Mouse (Mus musculus): ENCODE measurements at regions not wholly inside any gene's neighbourhood (a gene's known extent, or its start where the extent isn't known, plus 50 kb on each side); places are given as distances from the start of the nearest gene placed in this dataset.

DNA sequence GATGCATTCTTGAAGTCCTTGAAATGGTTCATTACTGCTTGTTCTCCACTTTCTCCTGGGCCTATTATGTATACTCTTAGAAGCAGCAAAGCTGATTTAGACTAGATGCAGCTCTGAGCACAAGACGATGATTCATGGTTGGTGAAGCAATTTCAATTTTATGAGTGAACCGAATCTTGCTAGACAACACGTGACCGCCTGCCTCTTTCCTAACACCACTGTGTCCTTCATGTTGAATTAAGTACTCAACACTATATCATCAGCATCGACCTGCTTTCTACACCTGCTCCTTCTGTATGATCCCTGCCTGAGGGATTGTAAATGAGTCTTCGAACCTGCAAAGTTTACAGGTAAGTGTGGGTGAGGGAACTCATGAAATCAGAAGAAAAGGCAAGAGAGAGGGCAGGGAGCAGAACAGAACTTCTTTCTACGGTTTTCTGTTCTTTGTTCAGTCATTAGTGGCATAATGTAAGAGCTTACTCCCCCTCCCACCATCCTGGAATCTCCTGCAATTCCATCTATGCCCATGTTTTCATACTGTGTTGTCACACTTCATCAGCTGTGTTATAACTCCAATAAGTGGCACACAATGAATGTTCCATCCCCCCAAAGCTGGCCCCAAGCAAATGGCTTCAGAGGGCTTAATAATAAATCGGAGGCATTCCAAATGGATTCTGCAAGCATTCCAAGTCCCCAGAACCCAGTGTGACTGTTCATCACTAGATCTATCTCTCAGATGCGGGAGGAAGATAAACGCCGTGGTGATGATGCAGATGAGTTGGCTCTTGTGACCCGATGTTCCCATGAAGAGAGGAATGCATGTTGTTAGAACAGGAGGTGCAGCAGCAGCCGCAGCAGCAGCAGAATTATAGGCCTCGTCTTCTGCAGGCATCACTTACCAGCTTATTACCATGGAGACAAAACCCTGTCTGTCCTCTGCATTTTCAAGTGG, 224.2 kb upstream of the Serp2 start:
- no peak for DNase-seq

DNA sequence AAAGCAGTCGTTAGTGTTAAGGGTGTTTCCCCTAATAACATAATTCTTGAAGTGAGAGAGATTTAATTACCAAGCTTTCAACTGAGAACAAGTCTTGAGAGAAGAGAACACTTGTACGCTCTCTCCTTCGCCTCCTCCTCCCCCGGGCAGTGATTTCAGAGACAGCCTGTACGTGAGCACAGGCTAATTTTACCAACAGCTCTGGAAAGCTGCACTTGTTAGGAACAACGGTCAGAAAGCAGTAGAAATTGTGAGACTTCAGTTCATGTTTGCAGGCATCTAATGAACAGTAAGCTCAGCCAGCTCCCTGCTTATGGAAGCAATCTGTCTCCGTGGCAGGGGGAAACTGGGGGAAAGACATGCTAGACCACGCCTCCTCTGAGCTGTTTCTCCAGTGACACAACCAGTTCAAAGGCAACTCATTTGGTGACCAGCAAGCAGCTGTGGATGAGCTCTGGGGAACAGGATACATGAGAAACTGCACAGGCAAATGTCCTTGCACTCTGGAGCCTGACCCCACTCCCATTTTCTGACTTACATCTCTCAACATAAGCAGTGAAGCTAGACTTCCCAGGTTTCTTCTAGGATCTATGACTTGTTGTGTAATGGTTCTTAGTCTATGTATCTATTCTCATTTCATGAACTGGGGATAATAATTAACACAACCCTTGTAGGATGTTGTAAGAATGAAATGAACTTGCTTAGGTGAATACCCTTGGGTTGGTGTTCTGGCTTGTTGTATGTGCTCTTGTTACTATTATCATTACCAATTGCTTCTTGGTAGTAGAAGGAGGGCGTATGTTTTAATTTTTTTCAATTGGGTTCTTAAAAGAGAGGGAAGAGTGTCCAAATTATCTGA, 222.1 kb upstream of the Serp2 start:
- DNase-seq: no peak

DNA sequence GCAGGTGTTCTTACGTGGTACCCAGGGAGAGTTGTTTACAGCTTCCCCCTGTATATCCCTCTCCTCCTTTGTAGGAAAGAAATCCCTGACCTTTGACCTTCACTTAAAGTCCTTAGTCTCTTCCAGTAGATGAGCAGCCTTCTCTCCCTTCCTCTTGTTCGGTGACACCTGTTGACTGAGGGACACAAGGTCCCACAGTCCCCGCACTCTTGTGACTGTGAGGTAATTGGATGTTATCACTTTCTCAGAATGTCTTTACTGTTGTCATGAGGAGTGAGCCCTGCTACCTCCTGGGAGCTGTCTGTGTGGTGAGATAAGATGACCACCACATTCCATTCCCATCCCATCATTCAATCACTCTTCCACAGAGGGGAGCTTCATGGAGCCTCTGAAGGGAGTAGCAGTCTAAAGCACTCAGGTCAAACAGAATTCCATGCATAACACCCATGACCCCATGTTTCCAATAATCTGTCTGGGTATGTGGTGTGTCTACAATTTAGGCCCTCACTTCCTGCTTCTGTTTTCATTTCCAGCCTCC, 218.8 kb upstream of the Serp2 start:
- DNase-seq: no peak

DNA sequence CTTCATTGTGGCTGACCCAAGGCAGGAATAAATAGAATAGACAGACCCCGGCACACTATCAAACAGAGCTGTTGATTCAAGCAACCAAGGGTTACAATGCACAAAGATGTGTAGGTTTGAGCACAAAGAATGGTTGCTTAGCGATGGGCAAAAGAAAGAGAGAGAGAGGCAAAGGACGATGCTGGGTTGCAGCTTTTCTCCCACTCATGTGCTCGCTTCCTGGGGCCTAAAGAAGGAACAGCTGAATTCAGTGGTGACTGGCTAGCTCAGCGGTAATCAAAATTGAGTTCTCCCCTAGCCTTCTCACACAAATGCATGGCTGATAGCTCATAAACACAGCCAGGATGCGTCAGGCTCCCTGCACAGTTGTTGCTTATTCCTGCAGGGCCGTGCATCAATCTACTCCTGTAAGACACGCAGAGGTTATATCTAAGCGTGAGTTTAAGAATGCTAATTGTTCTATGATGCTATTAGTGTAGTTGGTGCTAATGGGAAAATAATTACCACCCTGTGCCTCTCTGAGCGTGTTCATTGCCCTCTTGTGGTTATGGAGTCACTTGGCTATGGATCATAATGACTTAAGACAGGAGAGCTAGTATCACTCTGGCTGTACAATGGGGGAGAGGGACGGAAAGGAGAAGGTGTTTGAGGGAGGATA, 216.2 kb upstream of the Serp2 start:
- peak; percentile 25 for DNase-seq

- no peak for DNase-seq
These were observed 213.4 kb upstream of the Serp2 start for GRCm38 (mm10) chr14:76770106-76770505.

- DNase-seq: no peak
These were observed 210.6 kb upstream of the Serp2 start for GRCm38 (mm10) chr14:76767301-76767700.

DNA sequence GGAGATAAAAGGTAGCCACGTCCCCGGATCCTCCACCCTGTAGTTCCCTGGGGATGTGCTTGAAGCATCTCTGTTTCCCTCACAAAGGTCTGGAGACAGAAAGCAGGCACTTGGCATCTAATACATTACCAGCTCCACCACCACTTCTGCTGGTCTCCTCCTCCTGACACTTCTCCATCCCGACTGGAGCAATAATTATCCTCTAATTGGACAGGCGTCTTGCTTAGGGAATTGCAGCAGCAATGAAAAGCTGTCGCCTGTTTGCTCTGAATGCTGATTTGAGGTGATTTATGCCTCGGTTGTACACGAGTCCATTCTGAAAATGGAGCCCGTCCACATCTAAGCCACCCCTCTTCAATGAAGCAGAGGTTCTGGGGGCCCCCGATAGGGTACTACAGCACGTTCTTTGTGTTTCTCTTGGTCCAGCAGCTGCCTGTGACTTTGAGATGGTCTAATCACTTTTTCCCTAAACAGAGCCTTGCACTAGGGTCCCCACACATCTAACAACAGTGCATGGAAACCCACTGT, 209.6 kb upstream of the Serp2 start:
- no peak for DNase-seq

DNA sequence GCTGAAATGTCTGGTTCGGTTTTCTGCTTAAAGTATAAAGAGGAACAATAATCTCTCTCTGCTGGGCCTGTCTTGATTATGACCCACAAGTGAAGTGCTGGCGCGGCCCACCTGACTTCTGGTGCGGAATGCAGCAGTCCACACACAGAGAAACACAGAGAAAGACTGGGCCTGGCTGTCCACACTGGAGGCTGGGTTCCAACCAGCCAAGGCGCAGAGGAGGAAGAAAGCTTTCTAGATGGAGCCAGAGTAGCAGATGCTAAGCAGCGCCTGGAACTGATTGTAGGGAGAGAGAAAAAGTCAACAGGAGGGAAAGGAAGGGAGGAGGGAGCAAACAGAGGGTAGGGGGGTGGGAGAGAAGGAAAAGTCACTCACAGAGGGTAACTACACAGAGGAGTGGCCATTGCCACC, 208.4 kb upstream of the Serp2 start:
- no peak for DNase-seq

- no peak for DNase-seq
These were observed 207.7 kb upstream of the Serp2 start for GRCm38 (mm10) chr14:76764390-76764796.

DNA sequence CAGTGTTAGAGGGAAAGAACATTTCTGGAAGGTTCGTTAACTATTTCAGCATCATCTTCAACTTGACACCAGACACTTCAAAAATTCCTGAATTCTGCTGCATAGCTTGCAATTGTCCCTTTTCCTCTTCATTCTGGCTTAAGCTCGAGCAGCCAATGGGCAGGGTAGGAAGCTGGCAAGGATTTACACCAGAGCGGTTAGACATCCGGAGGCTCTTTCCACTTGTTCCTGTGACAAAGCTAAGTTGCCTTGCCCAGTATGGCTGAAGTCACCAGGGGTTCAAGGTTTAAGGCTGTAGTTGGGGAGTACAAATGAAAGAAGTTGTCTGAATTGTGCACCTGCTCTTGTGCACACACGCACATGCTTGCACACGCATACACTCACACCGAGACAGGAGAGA, 206.8 kb upstream of the Serp2 start:
- no peak for DNase-seq

DNA sequence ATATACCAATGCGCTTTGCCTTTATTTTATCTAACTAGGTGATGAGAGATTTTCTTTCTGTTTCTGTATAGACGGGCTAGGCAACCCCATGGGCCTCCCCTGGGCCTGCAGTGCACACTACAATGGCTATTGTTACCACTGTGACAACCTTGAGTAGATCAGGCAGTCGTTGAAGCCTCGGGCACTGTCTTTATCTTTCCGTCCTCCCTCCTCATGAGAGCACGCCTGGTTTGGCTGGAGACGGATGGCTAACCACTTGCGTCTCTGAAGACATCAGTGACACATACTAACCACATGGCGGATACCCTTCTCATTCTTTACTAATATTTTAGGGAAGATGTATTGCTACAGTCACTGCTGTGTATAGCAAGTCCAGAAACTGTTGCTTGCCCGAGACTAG, 206.1 kb upstream of the Serp2 start:
- no peak for DNase-seq

DNA sequence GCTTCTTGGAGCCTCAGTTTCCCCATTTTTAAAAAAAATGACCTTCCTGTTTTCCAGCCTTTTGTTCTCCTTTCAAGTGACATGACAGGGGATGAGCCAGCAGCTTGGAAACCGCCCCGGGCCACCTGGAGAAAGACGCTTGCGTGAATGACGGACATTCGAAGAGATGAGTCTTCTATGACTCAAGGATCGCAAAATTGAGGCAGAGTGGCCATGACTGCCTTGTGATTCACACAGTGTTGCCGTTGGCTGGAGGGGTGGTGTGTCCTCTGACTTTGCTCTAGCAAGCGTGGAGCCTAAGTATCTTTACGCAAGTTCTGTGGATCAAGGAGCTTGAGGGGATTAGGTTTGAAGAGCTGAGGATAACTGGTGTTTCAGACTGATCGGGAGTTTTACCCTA, 205.0 kb upstream of the Serp2 start:
- DNase-seq: no peak

- no peak for DNase-seq
These were observed 204.6 kb upstream of the Serp2 start for GRCm38 (mm10) chr14:76761274-76761673.

DNA sequence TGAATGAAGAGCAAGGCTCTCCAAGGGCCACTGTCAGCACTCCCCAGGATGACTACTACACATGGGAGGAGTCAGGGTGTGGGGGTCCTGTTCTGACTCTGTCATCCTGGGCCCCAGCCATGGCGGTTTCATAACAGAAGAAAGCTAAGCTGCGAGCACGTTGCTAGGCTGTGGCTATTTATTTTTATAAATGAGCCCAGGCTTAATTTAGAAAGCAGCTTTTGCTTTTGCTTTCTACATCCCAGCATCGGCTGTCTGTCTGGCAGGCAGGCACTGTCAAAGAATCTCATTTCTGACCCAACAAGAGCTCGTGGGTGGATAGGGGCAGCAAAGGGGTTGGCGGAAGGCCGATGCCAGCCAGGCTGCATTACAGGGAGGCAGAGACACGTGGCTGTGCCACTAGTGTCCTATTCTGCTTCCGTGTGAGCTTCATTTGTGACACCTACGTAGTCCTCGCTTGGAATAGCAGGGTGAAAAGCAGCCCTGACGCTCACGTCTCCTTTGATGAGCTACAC, 203.9 kb upstream of the Serp2 start:
- no peak for DNase-seq

GRCm38 (mm10) chr14:76759377-76759776, 202.7 kb upstream of the Serp2 start:
- DNase-seq: no peak

DNA sequence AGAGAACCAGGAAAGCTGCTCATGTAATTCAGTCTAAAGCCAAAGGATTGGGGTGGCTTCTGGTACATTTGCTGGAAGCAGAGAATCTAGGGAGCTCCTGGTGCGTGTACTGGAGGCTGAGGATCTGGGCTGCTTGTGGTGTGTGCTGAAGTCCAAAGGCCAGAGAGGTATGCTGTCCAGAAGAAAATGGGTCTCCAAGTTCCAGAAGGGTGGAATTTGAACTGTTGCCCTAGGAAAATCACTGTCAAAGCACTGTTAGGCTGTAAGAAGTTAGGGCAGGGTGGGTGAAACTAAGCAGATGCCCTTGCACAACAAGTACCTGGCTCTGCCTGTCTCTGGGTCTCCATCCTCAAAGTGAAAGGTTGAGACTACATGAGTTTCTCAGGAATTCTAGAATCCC, 201.9 kb upstream of the Serp2 start:
- DNase-seq: no peak

GRCm38 (mm10) chr14:76755591-76756376, 199.1 kb upstream of the Serp2 start:
- no peak for DNase-seq

- no peak for DNase-seq
These were observed 197.0 kb upstream of the Serp2 start for GRCm38 (mm10) chr14:76753734-76754133.

DNA sequence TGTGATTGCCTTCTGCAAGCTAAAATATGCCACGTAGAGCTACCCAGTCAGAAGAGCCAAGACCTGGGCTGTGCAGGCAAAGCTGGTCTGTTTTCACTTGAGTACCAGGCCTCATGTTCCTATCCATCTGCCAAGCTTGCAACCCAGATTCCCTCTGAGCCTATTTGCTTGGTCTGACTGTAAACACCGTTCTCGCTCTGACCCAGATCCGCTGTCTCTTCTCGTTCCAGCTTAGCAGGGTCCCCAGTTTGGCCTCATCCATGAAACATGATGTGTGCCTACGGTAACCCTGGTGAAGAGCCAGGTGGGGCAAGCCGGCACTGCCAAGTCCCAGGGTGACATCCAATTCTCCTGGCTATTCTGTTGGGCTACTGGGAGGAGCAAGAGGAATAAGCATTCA, 192.5 kb upstream of the Serp2 start:
- DNase-seq: peak; percentile 74

DNA sequence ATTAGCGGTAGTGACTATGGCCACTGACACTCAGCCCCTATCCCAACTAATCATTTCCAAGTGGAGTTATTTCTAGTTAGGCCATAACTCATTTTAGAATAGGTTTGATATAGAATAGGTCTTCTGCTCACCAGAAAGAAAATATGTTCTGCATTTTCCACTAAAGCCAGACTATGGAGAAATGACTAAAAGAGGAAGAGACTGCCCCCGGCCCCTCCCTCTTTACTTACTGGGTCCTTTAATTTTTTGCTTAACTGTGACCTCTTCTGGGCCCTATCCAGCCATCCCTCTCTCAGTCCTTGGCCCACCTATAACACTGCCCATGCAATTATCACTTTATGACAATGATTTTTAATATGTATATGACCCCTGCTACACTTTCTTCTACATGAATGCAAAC, 192.0 kb upstream of the Serp2 start:
- no peak for DNase-seq

DNA sequence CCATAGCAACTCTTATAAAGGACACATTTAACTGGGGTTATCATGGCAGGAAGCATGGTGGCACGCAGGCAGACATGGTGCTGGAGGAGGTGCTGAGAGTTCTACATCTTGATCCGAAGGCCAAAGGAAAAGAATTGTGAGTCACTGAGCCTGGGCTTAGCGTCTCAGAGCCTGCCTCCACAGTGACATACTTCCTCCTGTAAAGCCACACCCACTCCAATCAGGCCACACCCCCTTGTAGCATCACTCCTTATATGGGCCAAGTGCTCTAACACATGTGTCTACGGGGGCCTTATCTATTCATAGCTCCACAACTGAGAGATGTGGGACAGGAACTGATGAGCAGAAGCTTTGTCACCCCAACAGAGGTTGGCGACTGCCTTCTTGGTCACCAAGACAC, 191.1 kb upstream of the Serp2 start:
- no peak for DNase-seq

GRCm38 (mm10) chr14:76746282-76746681, 189.6 kb upstream of the Serp2 start:
- DNase-seq: no peak

Measured in cerebellum, adult 8-10 months (tissue).